23 mouse cellular contexts compared by ENCODE assay signal in the genomic region with DNA sequence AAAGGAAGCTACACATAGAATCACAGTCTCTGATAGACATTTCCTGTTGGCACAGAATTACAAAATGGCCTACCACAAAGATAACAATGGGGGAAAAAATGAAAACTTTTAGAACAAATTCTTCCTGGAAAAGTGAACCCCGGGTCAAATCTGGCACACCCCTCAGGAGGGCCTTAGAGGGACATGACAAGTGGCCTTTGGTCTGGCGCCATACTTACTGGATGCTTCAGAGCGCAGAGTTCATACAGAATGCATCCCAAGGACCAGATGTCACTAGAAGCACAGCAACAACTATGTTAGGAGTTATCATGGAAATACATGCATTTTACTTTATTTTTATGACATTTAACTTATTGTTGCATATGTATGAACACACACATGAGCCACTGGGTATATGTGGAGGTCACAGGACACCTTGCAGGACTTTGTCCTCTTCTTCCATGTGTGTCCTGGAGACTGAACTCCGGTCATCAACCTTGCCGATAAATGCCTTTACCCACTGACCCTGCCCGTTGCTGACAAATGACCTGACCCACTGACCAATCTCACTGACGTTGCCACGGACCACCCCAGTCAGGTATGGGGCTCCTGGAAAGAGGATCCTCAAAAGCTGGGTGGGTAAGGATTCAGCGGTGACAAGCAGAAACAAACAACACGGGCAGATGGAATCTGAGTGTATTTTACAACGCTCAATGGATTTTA. TPM values are rescaled to one million over a fixed set of nuclear protein-coding genes. Genes with fewer than 3 reads are reported as not detected.
A peak's percentile ranks its signal among the peaks of the same experiment; 100 is the strongest.
DNase-seq lines count a peak whose midpoint lies in the region; ATAC-seq and TF ChIP-seq lines count a peak whose summit lies in the region.
"Had no signal": no experiment of that assay in that cellular context is flagged by ENCODE, and none has a peak within 500 bp of the region (broad histone marks: within the 10 kb centered on the region; RNA-seq: fewer than 3 reads in every experiment).

No protein-coding gene starts in this region.

- ATAC-seq in heart, embryonic 12.5 days (ENCODE audit: insufficient number of reproducible peaks, low FRiP score) = no peak
- ATAC-seq in heart, embryonic 16.5 days (replicated peaks; ENCODE audit: extremely low read depth, insufficient read depth, low FRiP score) = no peak
- no peak for ATAC-seq in liver, embryonic 12.5 days
- peak; percentile 69 for ATAC-seq in lung, embryonic 16.5 days (ENCODE audit: low read depth)
- ATAC-seq: activated CD4-positive, CD25-positive, alpha-beta regulatory T cell, adult 4 months; forebrain, embryonic 13.5 days; intestine, embryonic 16.5 days; Patski had no signal

- no peak overlapping the region for H3K4me2 ChIP-seq in heart, embryonic 12.5 days
- no peak overlapping the region for H3K4me2 ChIP-seq in heart, embryonic 16.5 days (ENCODE audit: low read depth, low read length)
- no peak overlapping the region for H3K4me2 ChIP-seq in liver, embryonic 12.5 days
- peak overlapping the region; percentile 16; the same call in 1 of the 2 replicates for H3K4me2 ChIP-seq in lung, embryonic 16.5 days (ENCODE audit: low read depth, low read length)
- H3K4me2 ChIP-seq: embryonic facial prominence, embryonic 13.5 days; forebrain, embryonic 13.5 days; hindbrain, embryonic 14.5 days had no signal

- DNase-seq in heart, adult 8-10 months (ENCODE audit: low spot score) = no peak
- DNase-seq in heart, postnatal 36 days = no peak
- peak; percentile 61 for DNase-seq in liver, adult 2 months (ENCODE audit: extremely low read depth, low read depth, low spot score)
- DNase-seq in lung, postnatal 14 days = no peak
- DNase-seq: cerebellum, adult 11-12 months; cerebellum, adult 9-10 months; cerebellum, postnatal 36 days; gastrocnemius, adult 2 months; gastrocnemius, postnatal 25 days had no signal

- peaks cover 18% of the 10 kb centered on the region for H3K36me3 ChIP-seq in heart, embryonic 12.5 days
- H3K36me3 ChIP-seq in heart, embryonic 16.5 days (ENCODE audit: control insufficient read depth, insufficient read depth) = peaks cover 7% of the 10 kb centered on the region
- no peaks in the 10 kb centered on the region for H3K36me3 ChIP-seq in liver, adult 2 months (ENCODE audit: control insufficient read depth, insufficient read depth, low read length)
- H3K36me3 ChIP-seq in liver, embryonic 12.5 days = 0 out of 2 replicates have a peak, but pooled peaks cover 3% of the 10 kb centered on the region
- H3K36me3 ChIP-seq in lung, embryonic 16.5 days (ENCODE audit: control insufficient read depth, insufficient read depth, low read length) = no peaks in the 10 kb centered on the region

- 0 out of 2 replicates have a peak, but pooled peaks cover 6% of the 10 kb centered on the region for H3K4me1 ChIP-seq in heart, embryonic 12.5 days (replicated peaks)
- H3K4me1 ChIP-seq in heart, embryonic 16.5 days (ENCODE audit: control insufficient read depth, insufficient read depth, low read length) = 0 out of 2 replicates have a peak, but pooled peaks cover 2% of the 10 kb centered on the region
- H3K4me1 ChIP-seq in liver, adult 2 months (ENCODE audit: control insufficient read depth, insufficient read depth, low read length) = peaks cover 5% of the 10 kb centered on the region
- peaks cover 1% of the 10 kb centered on the region; the same call in 1 of the 2 replicates for H3K4me1 ChIP-seq in liver, embryonic 12.5 days
- peaks cover 6% of the 10 kb centered on the region; the same call in 1 of the 2 replicates for H3K4me1 ChIP-seq in lung, embryonic 16.5 days (replicated peaks; ENCODE audit: control insufficient read depth, insufficient read depth, low read length)
- H3K4me1 ChIP-seq: embryonic facial prominence, embryonic 13.5 days; forebrain, embryonic 13.5 days; hindbrain, embryonic 10.5 days had no signal

- H3K27me3 ChIP-seq in heart, embryonic 12.5 days (replicated peaks) = no peaks in the 10 kb centered on the region
- H3K27me3 ChIP-seq in heart, embryonic 16.5 days (ENCODE audit: control insufficient read depth, insufficient read depth, low read length) = no peaks in the 10 kb centered on the region
- H3K27me3 ChIP-seq in liver, adult 2 months (ENCODE audit: control insufficient read depth, insufficient read depth, low read length) = no peaks in the 10 kb centered on the region
- no peaks in the 10 kb centered on the region for H3K27me3 ChIP-seq in liver, embryonic 12.5 days (replicated peaks)
- no peaks in the 10 kb centered on the region for H3K27me3 ChIP-seq in lung, embryonic 16.5 days (ENCODE audit: control insufficient read depth, insufficient read depth, low read depth, low read length)
- H3K27me3 ChIP-seq: CH12.LX; embryonic facial prominence, embryonic 13.5 days; forebrain, embryonic 13.5 days; Patski had no signal

- H3K79me2 ChIP-seq in liver, adult 2 months (ENCODE audit: control insufficient read depth, insufficient read depth, low read length) = no peaks in the 10 kb centered on the region

- intact Hi-C loops in heart, postnatal 36 days (cut with DNase I) = no loop called here

- H3K9me3 ChIP-seq in heart, embryonic 12.5 days (replicated peaks) = 0 out of 2 replicates have a peak, but pooled peaks cover 2% of the 10 kb centered on the region
- no peaks in the 10 kb centered on the region for H3K9me3 ChIP-seq in heart, embryonic 16.5 days (replicated peaks; ENCODE audit: control insufficient read depth, low read length)
- no peaks in the 10 kb centered on the region for H3K9me3 ChIP-seq in liver, embryonic 12.5 days (replicated peaks)
- no peaks in the 10 kb centered on the region for H3K9me3 ChIP-seq in lung, embryonic 16.5 days (ENCODE audit: control insufficient read depth, low read length)
- H3K9me3 ChIP-seq: embryonic facial prominence, embryonic 13.5 days; forebrain, embryonic 13.5 days; hindbrain, embryonic 10.5 days had no signal

- no peak overlapping the region for H3K9ac ChIP-seq in heart, embryonic 12.5 days
- no peak overlapping the region for H3K9ac ChIP-seq in heart, embryonic 16.5 days (ENCODE audit: low read length)
- no peak overlapping the region for H3K9ac ChIP-seq in liver, adult 2 months (ENCODE audit: low read depth, low read length)
- H3K9ac ChIP-seq in liver, embryonic 12.5 days = no peak overlapping the region
- no peak overlapping the region for H3K9ac ChIP-seq in lung, embryonic 16.5 days (ENCODE audit: low read length)
- H3K9ac ChIP-seq: embryonic facial prominence, embryonic 13.5 days; forebrain, embryonic 13.5 days; hindbrain, embryonic 14.5 days had no signal

- 85% methylated on average over 11 of the region's 11 CpGs for WGBS in heart, embryonic 12.5 days
- 77% methylated on average over 11 of the region's 11 CpGs for WGBS in heart, embryonic 16.5 days
- WGBS in liver, adult 2 months = 31% methylated on average over 11 of the region's 11 CpGs
- 83% methylated on average over 11 of the region's 11 CpGs for WGBS in liver, embryonic 12.5 days (ENCODE audit: insufficient replicate concordance)
- 59% methylated on average over 11 of the region's 11 CpGs for WGBS in lung, embryonic 16.5 days

- 0 out of 2 replicates have a peak overlapping the region, but pooled peaks have one; percentile 33 for H3K27ac ChIP-seq in heart, embryonic 12.5 days (ENCODE audit: poor library complexity, severe bottlenecking)
- H3K27ac ChIP-seq in heart, embryonic 16.5 days (ENCODE audit: low read length) = peak overlapping the region; percentile 51
- no peak overlapping the region for H3K27ac ChIP-seq in liver, adult 2 months (replicated peaks; ENCODE audit: insufficient read depth, low read depth, low read length)
- H3K27ac ChIP-seq in liver, embryonic 12.5 days = no peak overlapping the region
- peak overlapping the region; percentile 54 for H3K27ac ChIP-seq in lung, embryonic 16.5 days (ENCODE audit: low read length)
- H3K27ac ChIP-seq: embryonic facial prominence, embryonic 13.5 days; forebrain, embryonic 13.5 days; gastrocnemius, adult 2 months; hindbrain, embryonic 10.5 days; hindbrain, embryonic 14.5 days had no signal

- H3K4me3 ChIP-seq in heart, embryonic 12.5 days = no peak overlapping the region
- no peak overlapping the region for H3K4me3 ChIP-seq in heart, embryonic 16.5 days (ENCODE audit: low read length)
- H3K4me3 ChIP-seq in liver, adult 2 months (ENCODE audit: insufficient read depth, low read depth, low read length) = no peak overlapping the region
- no peak overlapping the region for H3K4me3 ChIP-seq in liver, embryonic 12.5 days
- no peak overlapping the region for H3K4me3 ChIP-seq in lung, embryonic 16.5 days (ENCODE audit: low read length)
- H3K4me3 ChIP-seq: embryonic facial prominence, embryonic 13.5 days; forebrain, embryonic 13.5 days; gastrocnemius, adult 2 months; hindbrain, embryonic 10.5 days had no signal

- no peak for TF ChIP-seq POLR2A in liver, adult 2 months (IDR thresholded peaks at IDR 0.05; ENCODE audit: extremely low read depth, insufficient read depth, low read length)

- TF ChIP-seq CTCF in liver, adult 2 months (IDR thresholded peaks at IDR 0.05; ENCODE audit: low read depth, low read length) = no peak

RNA-seq across cellular contexts. Expression of a gene that starts 16.4 kb away (rescaled TPM):
- polyA plus RNA-seq in heart, embryonic 12.5 days (2016; fragmentation: Nextera tagmentation; extraction: Ambion mirVana) = 4.7 and 5.0 TPM in 2 replicates
- 1 to 10 TPM; 1.7 to 2.6 (median 1.8) TPM for total RNA-seq in heart, adult 8-10 months (2022)
- 4.9 and 5.3 TPM in 2 replicates for polyA plus RNA-seq in heart, embryonic 16.5 days (2015; fragmentation: Nextera tagmentation; extraction: Ambion mirVana)
- 1 to 10 TPM; 1.6 to 2.1 TPM for total RNA-seq in heart, postnatal 36 days (2021)
- 1.1 and 1.5 TPM in 2 replicates for total RNA-seq in liver, adult 2 months (2014; rRNA removed)
- 0.56 and 0.71 TPM in 2 replicates for polyA plus RNA-seq in liver, adult 2 months (2012; rRNA removed)
- polyA plus RNA-seq in liver, embryonic 12.5 days (2016; fragmentation: Nextera tagmentation; extraction: Ambion mirVana) = 1.9 and 2.3 TPM in 2 replicates
- polyA plus RNA-seq in lung, embryonic 16.5 days (2015; fragmentation: Nextera tagmentation; extraction: Ambion mirVana) = 5.1 and 5.6 TPM in 2 replicates

RNA-seq across cellular contexts. Expression of a gene that starts 24.9 kb away (rescaled TPM):
- 0.11 TPM in 1 of 2 replicates, not detected in the other for polyA plus RNA-seq in heart, embryonic 12.5 days (2016; fragmentation: Nextera tagmentation; extraction: Ambion mirVana)
- not detected for total RNA-seq in heart, adult 8-10 months (2022)
- 0.38 and 0.51 TPM in 2 replicates for polyA plus RNA-seq in heart, embryonic 16.5 days (2015; fragmentation: Nextera tagmentation; extraction: Ambion mirVana)
- total RNA-seq in heart, postnatal 36 days (2021) = not detected
- total RNA-seq in liver, adult 2 months (2014; rRNA removed) = 0.20 and 0.28 TPM in 2 replicates
- 0.04 and 0.10 TPM in 2 replicates for polyA plus RNA-seq in liver, adult 2 months (2012; rRNA removed)
- polyA plus RNA-seq in liver, embryonic 12.5 days (2016; fragmentation: Nextera tagmentation; extraction: Ambion mirVana) = not detected in 2 replicates
- polyA plus RNA-seq in lung, embryonic 16.5 days (2015; fragmentation: Nextera tagmentation; extraction: Ambion mirVana) = 2.0 and 3.1 TPM in 2 replicates
- total RNA-seq: CH12.LX; granulocyte monocyte progenitor cell, adult 5-6 weeks; heart, postnatal 10 days had no signal
- polyA plus RNA-seq: embryonic facial prominence, embryonic 13.5 days had no signal

RNA-seq across cellular contexts. Expression of a gene that starts 35.8 kb away (rescaled TPM):
- 33.0 and 35.9 TPM in 2 replicates for polyA plus RNA-seq in heart, embryonic 12.5 days (2016; fragmentation: Nextera tagmentation; extraction: Ambion mirVana)
- total RNA-seq in heart, adult 8-10 months (2022) = 1 to 10 TPM in 1 of 4 experiments, under 1 TPM in 3; 0.19 to 1.6 (median 0.38) TPM
- polyA plus RNA-seq in heart, embryonic 16.5 days (2015; fragmentation: Nextera tagmentation; extraction: Ambion mirVana) = 29.1 and 37.4 TPM in 2 replicates
- total RNA-seq in heart, postnatal 36 days (2021) = 1 to 10 TPM in 1 of 2 experiments, under 1 TPM in 1; 0.76 to 1.1 TPM
- 0.65 and 1.7 TPM in 2 replicates for total RNA-seq in liver, adult 2 months (2014; rRNA removed)
- 0.10 and 0.18 TPM in 2 replicates for polyA plus RNA-seq in liver, adult 2 months (2012; rRNA removed)
- polyA plus RNA-seq in liver, embryonic 12.5 days (2016; fragmentation: Nextera tagmentation; extraction: Ambion mirVana) = 27.3 and 28.4 TPM in 2 replicates
- polyA plus RNA-seq in lung, embryonic 16.5 days (2015; fragmentation: Nextera tagmentation; extraction: Ambion mirVana) = 55.0 and 55.5 TPM in 2 replicates
- total RNA-seq: gastrocnemius, adult 2 months had no signal

RNA-seq across cellular contexts. Expression of a gene that starts 42.8 kb away (rescaled TPM):
- 23.8 and 24.2 TPM in 2 replicates for polyA plus RNA-seq in heart, embryonic 12.5 days (2016; fragmentation: Nextera tagmentation; extraction: Ambion mirVana)
- total RNA-seq in heart, adult 8-10 months (2022) = 10 to 100 TPM; 20.1 to 22.2 (median 21.0) TPM
- polyA plus RNA-seq in heart, embryonic 16.5 days (2015; fragmentation: Nextera tagmentation; extraction: Ambion mirVana) = 21.6 and 21.7 TPM in 2 replicates
- 10 to 100 TPM; 23.7 to 31.2 TPM for total RNA-seq in heart, postnatal 36 days (2021)
- total RNA-seq in liver, adult 2 months (2014; rRNA removed) = 11.2 and 14.4 TPM in 2 replicates
- polyA plus RNA-seq in liver, adult 2 months (2012; rRNA removed) = 7.0 and 7.8 TPM in 2 replicates
- polyA plus RNA-seq in liver, embryonic 12.5 days (2016; fragmentation: Nextera tagmentation; extraction: Ambion mirVana) = 13.4 and 13.9 TPM in 2 replicates
- polyA plus RNA-seq in lung, embryonic 16.5 days (2015; fragmentation: Nextera tagmentation; extraction: Ambion mirVana) = 47.0 and 47.3 TPM in 2 replicates

Comparison
In these comparisons a context has a peak if more than half of its experiments do, and no peak if none do; other contexts are left out.
1. RNA of a gene that starts 35.8 kb away (polyA plus RNA-seq): 55.0 to 55.5 TPM in lung, embryonic 16.5 days, 29.1 to 37.4 TPM in heart, embryonic 16.5 days, 33.0 to 35.9 TPM in heart, embryonic 12.5 days and 27.3 to 28.4 TPM in liver, embryonic 12.5 days; 0.10 to 0.18 TPM in liver, adult 2 months; every median in the first group is over 10 times any median in the second.
2. H3K27ac ChIP-seq: peak in heart, embryonic 12.5 days (single experiment), heart, embryonic 16.5 days (single experiment) and lung, embryonic 16.5 days (single experiment); none in liver, adult 2 months (single experiment) and liver, embryonic 12.5 days (single experiment).